Mouse (Mus musculus): Measurements from ENCODE around the gene Lnx2. TPM values are rescaled to one million over a fixed set of nuclear protein-coding genes. Genes with fewer than 3 reads are reported as not detected.

Gene Lnx2
- 1 to 10 TPM; 4.9 to 5.2 TPM for total RNA-seq (2021)

- DNase-seq (ENCODE audit: extremely low spot score in 1 of 2, low spot score in 1 of 2), result peak; percentile 88 to 95
These were observed at the start of gene Lnx2 for GRCm38 (mm10) chr5:147076026-147076798. Lnx2 (minus strand) TSS chr5:147076586.

GRCm38 (mm10) chr5:147125542-147126185 is 49.3 kb upstream of the Lnx2 start:
- no peak for DNase-seq (ENCODE audit: extremely low spot score in 1 of 2, low spot score in 1 of 2)

GRCm38 (mm10) chr5:147124794-147125193 is 48.4 kb upstream of the Lnx2 start:
- no peak for DNase-seq (ENCODE audit: extremely low spot score in 1 of 2, low spot score in 1 of 2)

DNA sequence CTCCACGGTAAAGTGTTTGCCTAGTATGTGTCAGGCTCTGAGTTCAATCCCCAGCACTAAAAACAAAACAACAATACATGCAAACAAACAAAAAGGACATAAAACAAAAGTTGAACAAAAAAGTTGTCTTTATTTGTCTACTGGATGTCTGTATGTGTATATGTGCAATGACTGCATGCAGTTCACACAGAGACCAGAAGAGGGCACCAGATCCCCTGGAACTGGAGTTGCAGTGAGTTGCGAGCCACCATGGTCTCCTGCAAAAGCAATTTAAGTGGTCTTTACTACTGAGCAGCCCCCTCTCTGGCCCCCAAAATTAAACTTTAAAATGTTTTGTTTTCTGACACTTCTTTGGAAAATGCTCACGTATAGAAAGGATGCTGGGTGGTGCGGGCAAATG is 44.8 kb upstream of the Lnx2 start:
- no peak for DNase-seq (ENCODE audit: extremely low spot score in 1 of 2, low spot score in 1 of 2)

GRCm38 (mm10) chr5:147117027-147117426 is 40.6 kb upstream of the Lnx2 start:
- DNase-seq (ENCODE audit: extremely low spot score in 1 of 2, low spot score in 1 of 2), result no peak

- DNase-seq (ENCODE audit: extremely low spot score in 1 of 2, low spot score in 1 of 2), result no peak
These were observed 39.2 kb upstream of the Lnx2 start for GRCm38 (mm10) chr5:147115631-147116030.

GRCm38 (mm10) chr5:147114738-147115137 is 38.4 kb upstream of the Lnx2 start:
- no peak for DNase-seq (ENCODE audit: extremely low spot score in 1 of 2, low spot score in 1 of 2)

GRCm38 (mm10) chr5:147108861-147109591 is 32.6 kb upstream of the Lnx2 start:
- DNase-seq (ENCODE audit: extremely low spot score in 1 of 2, low spot score in 1 of 2), result no peak

DNA sequence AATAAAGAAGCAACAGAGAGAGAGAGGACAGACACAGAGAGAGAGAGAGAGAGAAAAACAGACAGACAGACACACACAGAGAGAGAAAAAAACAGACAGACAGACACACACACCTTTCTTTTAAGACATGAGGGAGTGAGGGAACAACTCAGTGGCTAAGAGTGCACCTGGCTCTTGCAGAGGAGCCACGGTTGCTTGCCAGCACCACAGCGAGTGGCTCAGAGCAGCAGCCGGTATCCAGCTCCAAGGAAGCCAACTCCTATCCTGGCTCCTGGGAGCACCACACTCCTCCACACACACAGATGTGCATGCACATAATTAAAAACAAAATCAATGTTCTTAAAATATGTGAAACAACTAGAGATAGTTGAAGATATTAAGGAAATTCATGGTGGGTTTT is 30.9 kb upstream of the Lnx2 start:
- DNase-seq (ENCODE audit: extremely low spot score in 1 of 2, low spot score in 1 of 2), result no peak

- no peak for DNase-seq (ENCODE audit: extremely low spot score in 1 of 2, low spot score in 1 of 2)
These were observed 25.9 kb upstream of the Lnx2 start for GRCm38 (mm10) chr5:147102295-147102694.

DNA sequence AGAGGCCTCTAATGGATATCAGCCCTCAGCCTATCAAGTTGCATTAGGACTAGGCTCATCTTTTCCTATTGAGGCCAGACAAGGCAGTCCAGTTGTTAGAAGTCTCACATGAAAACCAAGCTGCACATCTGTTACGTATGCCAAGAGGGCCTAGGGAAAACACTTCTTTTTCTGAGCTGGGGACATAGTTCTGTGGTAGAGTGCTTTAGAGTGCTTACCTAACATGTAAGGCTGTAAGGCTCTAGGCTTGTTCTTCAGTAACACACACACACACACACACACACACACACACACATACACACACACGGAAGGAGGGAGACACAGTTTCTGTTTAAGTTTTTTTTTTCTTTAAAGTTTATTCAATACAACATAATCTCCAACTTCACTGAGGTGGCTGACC is 23.8 kb upstream of the Lnx2 start:
- DNase-seq (ENCODE audit: extremely low spot score in 1 of 2, low spot score in 1 of 2), result no peak

DNA sequence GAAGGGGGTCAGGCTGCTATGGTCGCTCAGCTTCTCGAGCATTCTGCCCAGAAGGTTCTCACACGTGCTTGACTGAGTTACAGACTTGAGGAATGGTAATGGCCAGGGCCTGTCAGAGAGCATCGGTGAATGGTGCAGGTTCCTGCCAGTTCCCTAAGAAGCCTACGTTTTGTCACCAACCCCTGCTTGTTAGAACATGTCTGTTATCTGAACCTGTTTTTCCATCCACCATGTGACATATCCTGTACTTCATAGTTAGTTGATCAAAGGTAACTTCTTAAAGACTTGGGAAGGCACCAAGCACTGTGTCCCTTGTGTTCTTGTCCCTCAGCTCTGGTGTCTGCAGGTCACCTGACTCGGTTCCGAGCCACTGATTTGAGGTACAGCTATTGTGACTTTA is 22.3 kb upstream of the Lnx2 start:
- DNase-seq (ENCODE audit: extremely low spot score in 1 of 2, low spot score in 1 of 2), result no peak

GRCm38 (mm10) chr5:147096586-147096985 is 20.2 kb upstream of the Lnx2 start:
- DNase-seq (ENCODE audit: extremely low spot score in 1 of 2, low spot score in 1 of 2), result no peak

DNA sequence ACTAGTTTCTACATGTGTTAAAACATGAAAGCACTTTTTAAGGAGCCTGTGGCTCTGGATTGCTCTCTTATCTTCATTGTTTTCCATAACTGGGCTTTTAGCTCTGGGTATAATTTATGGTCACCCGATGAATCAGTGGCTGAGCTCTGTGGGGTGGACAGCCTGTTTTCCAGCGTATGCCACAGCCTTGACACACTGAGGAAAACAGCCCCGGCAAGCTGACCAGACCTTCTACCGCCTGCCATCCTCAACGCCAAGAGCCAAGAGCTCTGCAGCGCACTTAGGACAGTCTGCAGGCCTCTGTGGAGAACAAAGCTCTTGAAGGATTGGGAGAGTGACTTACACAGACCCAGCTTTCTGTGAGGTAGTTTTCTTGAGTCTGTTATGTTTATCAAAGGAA is 17.9 kb upstream of the Lnx2 start:
- no peak for DNase-seq (ENCODE audit: extremely low spot score in 1 of 2, low spot score in 1 of 2)

GRCm38 (mm10) chr5:147092448-147092847 is 16.1 kb upstream of the Lnx2 start:
- DNase-seq (ENCODE audit: extremely low spot score in 1 of 2, low spot score in 1 of 2), result no peak

DNA sequence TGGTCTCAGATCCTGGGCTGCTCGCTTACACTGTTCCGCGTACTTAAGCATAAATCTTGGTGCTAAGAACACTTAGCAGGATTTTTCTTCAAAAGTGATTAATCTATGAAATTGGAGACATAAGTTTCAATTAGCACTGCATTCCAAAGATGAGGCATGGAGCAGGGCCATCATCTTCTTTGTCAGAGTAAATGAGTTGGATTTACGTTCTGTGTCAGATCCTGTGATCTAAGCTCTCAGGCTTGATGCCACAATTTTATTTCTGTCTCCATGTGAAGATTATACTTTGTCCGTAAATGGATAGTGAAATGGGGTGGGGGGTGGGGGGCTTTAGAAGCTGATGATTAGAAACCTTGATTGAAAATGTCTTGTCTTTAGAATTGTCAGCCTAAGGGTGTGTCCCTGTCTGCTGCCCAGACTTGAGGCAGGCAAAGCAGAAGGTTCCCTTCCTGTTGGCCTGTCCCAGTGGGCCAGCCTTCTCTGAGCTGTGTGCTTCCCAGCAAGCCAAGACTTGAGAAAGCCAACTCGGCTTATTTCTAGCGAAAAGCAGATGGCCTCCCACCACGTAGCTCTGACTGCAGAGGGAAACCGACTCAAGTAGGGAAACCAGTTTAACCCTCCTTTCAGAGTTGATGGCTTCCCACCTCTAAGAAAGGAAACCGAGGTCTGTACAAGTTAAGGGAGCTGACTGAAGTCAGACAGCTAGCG is 14.0 kb upstream of the Lnx2 start:
- DNase-seq (ENCODE audit: extremely low spot score in 1 of 2, low spot score in 1 of 2), result no peak

GRCm38 (mm10) chr5:147089836-147090235 is 13.4 kb upstream of the Lnx2 start:
- no peak for DNase-seq (ENCODE audit: extremely low spot score in 1 of 2, low spot score in 1 of 2)

DNA sequence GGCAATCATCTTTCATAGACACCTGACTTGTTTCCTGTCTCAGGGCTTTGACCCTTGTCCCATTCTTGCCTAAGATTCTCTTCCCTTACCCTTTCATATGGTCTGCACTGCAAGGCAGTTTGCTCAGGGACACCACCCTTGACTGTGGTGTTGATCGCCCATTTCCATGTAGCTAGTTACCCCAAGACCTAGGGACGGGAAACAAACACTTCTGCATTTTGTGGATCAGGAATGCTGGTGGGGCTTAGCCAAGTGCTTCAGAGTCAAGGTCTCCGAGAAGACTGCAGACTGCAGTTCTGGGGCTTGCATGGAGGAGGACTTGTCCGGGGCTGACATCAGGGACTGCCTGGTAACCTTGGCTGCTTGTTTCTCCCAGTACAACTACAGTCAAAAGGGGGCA is 10.4 kb upstream of the Lnx2 start:
- no peak for DNase-seq (ENCODE audit: extremely low spot score in 1 of 2, low spot score in 1 of 2)

GRCm38 (mm10) chr5:147085201-147085894 is 9.0 kb upstream of the Lnx2 start:
- DNase-seq (ENCODE audit: extremely low spot score in 1 of 2, low spot score in 1 of 2), result peak in 1 of 2 experiments; percentile 51

Data from layer of hippocampus, postnatal 25 days (tissue).